Mouse (Mus musculus): ENCODE results near the gene Tex46.

Tex46 gene

GRCm38 (mm10) chr4:136610387-136610856 lies at the start of gene Tex46:
Gene Tex46, plus strand, starts transcription at chr4:136610437.
- no peak for DNase-seq (ENCODE audit: low spot score)

DNA sequence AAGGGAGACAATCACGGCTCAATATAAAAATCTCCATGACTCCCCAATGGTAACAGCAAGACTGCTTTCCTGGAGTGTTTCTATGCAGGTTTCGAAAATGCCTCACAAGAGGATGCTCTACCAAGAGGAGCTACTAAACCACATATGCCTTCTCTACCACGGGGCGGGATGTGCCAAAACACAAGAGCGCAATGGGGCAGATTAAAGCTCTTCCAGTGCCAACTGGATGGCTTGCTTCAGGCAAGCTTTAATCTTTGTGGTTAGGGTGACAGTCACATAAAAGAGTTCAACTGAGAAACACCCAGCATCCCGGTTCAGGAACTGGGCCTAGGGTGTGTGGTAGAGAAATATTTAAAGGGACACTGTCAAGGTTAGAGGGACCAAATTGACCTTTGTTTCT lies 47.5 kb upstream of the Tex46 start:
- DNase-seq (ENCODE audit: low spot score) = no peak

DNA sequence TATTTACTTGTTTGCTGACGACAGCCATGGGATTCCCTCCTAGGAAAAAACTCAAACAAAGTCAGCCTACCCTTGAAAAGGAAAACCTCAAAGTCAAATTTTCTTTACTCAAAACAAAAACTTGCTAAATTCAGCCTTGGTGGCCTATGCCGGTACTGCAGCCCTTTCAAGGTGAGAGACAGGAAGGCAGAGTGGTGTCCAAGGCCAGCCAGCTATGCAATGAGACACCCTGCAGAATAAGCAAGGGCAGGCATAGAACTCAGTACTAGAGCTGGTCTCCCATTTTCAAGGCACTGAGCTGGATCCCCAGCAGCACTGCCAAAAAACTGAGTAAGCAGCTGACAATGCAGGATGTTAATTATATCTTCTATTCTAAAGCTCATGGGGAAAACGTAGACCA lies 41.6 kb upstream of the Tex46 start:
- DNase-seq (ENCODE audit: low spot score) = no peak

- no peak for DNase-seq (ENCODE audit: low spot score)
These were observed 40.2 kb upstream of the Tex46 start for GRCm38 (mm10) chr4:136569998-136570397.

DNA sequence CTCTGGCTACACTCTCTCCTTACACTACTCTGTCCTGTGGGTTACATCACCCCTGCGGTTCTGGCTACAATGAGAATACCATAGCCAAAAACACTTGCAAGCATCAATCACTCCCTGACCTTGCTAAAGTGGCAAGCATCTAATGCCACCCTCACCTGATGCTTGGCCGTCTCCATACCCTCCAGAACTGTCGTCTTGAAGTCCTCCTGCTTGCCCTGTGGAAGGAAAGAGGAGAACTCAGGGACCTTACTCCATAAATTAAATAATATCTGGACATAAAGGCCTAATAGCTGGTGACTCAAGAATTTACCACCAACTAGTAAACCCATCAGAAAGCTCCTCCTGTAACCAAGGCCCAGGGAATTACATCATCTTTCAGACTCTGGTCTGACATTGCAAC lies 28.4 kb upstream of the Tex46 start:
- no peak for DNase-seq (ENCODE audit: low spot score)

GRCm38 (mm10) chr4:136587221-136587827 lies 22.9 kb upstream of the Tex46 start:
- DNase-seq (ENCODE audit: low spot score) = no peak

GRCm38 (mm10) chr4:136588003-136588402 lies 22.2 kb upstream of the Tex46 start:
- no peak for DNase-seq (ENCODE audit: low spot score)

- no peak for DNase-seq (ENCODE audit: low spot score)
These were observed 18.1 kb upstream of the Tex46 start for GRCm38 (mm10) chr4:136592111-136592510.

- DNase-seq (ENCODE audit: low spot score) = no peak
These were observed 16.2 kb upstream of the Tex46 start for GRCm38 (mm10) chr4:136594006-136594405.

DNA sequence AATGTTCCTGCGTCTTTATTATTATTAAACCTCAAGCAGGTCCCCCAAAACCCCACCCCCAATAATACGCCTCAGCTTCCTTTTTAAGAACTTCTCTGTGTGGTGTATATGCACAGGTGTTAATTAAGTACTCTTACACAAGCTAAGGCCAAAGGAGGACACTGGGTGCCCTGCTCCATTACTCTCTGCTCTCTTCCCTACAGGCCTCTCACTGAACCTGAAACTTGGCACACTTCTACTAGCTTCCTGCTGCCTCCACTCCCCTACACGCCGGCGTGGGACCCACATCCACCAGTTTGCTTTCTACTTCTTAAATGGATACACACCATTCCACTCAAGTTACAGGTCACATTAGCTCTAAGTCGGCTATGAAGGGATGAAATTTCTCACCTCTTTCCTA lies 15.0 kb upstream of the Tex46 start:
- no peak for DNase-seq (ENCODE audit: low spot score)

DNA sequence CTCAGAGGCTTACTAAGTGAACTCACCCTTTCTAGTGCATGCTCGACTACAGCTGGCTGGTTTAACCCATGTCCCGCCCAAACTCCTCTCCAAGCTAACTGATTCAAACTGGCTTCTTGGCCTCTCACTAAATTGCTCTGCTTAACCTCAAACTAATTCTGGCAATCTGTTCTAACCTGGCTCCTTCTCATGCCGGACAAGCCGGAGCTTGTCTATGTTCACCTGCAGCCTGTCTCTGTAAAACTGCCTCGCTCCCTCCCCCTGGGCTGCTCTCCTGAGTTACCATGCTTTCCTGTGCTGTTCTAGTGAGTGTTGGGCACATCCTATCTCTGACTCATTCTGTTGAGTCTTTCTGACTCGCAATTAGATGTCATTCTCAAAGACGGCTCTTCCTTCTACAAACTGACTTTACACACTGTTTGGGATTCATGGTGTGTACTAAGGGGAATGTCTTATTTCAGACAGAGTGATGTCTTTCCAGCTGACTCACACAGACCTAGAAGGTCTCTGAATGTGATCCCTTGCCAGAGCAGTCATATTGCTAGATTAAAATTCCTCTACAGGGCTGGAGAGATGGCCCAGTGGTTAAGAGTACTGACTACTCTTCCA lies 11.9 kb upstream of the Tex46 start:
- DNase-seq (ENCODE audit: low spot score) = no peak

DNA sequence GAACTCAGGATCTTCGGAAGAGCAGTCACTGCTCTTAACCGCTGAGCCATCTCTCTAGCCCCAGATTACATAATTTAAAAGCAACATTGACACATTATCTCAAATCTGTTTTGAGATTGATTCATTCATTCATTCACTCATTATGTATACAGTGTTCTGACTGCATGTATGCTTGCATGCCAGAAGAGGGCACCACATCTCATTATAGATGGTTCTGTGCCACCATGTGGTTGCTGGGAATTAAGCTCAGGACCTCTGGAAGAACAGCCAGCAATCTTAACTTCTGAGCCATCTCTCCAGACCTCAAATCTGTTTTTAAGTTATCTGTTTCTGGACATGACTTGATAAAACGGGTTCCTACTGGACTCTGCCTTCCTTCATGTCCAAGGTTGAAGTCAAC lies 10.4 kb upstream of the Tex46 start:
- DNase-seq (ENCODE audit: low spot score) = no peak

GRCm38 (mm10) chr4:136600536-136600935 lies 9.7 kb upstream of the Tex46 start:
- DNase-seq (ENCODE audit: low spot score) = no peak

DNA sequence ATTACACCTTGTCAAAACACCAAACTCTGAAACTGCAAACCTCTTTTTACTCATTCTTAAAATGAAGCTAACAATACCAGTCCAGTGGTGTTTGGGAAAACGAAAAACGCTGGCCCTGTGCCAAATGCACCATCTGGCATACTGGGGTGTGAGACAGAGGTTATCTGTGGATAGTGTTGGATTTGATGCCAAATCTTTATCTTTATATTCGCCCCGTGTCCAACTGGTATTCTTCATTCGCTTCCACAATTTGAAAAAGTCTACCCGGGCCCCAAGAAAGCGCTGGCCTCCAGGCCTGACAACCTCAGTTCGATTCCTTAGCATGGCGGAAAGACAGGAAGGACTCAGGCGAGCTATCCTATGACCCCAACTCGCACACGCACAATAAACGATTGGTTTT lies 8.8 kb upstream of the Tex46 start:
- no peak for DNase-seq (ENCODE audit: low spot score)

DNA sequence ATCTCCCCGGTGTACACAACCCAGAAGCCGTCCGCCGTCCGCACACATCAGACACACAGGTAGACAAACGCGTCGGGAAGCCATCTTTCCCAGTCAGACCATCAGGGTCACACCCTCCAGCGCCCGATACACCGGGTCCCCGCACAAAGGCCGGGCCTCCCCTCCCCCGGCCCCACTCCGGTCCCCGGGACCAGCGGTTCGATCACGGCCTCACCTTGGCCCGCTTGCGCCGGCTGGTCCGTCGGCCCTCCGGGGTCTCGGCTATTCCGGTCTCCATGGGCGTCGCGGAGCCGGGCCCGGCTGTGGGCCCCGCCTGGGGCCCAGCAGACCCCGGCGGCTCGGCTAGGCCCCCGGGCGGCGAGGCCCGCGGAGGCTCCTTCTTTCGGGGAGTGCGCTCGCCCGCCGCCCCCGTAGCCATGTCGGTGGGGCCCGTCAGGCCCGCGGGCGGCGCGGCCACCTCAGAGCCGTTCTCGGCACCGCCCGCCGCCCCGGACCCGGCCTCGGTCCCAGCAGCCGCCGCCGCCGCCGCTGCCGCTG lies 8.2 kb upstream of the Tex46 start:
- DNase-seq (ENCODE audit: low spot score) = no peak

GRCm38 (mm10) chr4:136602568-136602967 lies 7.7 kb upstream of the Tex46 start, which contains the start of gene Kdm1a:
Gene Kdm1a, minus strand, starts transcription at chr4:136602723.
- DNase-seq (ENCODE audit: low spot score) = peak; percentile 81

- no peak for DNase-seq (ENCODE audit: low spot score)
These were observed 4.3 kb upstream of the Tex46 start for GRCm38 (mm10) chr4:136605756-136606485.

GRCm38 (mm10) chr4:136613657-136614056 lies 3.4 kb downstream of the Tex46 start:
- no peak for DNase-seq (ENCODE audit: low spot score)

GRCm38 (mm10) chr4:136621336-136621735 lies 11.1 kb downstream of the Tex46 start:
- DNase-seq (ENCODE audit: low spot score) = no peak

GRCm38 (mm10) chr4:136621956-136622355 lies 11.7 kb downstream of the Tex46 start:
- DNase-seq (ENCODE audit: low spot score) = no peak

GRCm38 (mm10) chr4:136622388-136622787 lies 12.2 kb downstream of the Tex46 start, which contains the start of gene Lactbl1:
Gene Lactbl1, plus strand, starts transcription at chr4:136622621.
- no peak for DNase-seq (ENCODE audit: low spot score)

GRCm38 (mm10) chr4:136626590-136626989 lies 16.4 kb downstream of the Tex46 start:
- DNase-seq (ENCODE audit: low spot score) = no peak
